Mouse (Mus musculus): Measurements from ENCODE around the gene Tmprss9.

DNA sequence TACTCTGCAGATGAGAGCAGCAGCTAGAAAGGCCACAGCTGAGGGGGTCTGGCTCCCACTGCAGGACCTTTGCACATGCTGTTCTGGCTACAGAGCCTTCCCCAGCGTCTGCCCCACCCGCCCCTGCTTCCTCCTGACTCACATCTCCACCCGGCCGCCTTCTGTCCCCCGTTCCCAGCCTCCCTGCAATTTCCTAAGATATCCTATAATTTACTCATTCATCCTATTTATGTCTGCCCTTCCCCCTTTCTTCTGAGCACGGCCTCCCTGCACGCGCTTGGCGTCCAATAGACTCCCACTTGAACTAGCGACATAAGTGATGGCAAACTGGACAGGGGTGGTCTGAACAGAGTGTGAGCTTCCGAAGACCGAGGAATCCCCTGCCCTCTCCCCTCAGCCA is 25.9 kb upstream of the Tmprss9 start:
- TF ChIP-seq NRF1 (IDR thresholded peaks at IDR 0.05; ENCODE audit: insufficient read depth, low read depth, low read length, poor library complexity, severe bottlenecking) (no peak), CTCF (IDR thresholded peaks at IDR 0.05 in 2 of 3, conservative IDR thresholded peaks at IDR 0.05 in 1 of 3; ENCODE audit: control insufficient read depth in 1 of 3, insufficient read depth in 1 of 3, low read depth in 2 of 3, low read length in 3 of 3, poor library complexity in 1 of 3, severe bottlenecking in 1 of 3) (no peak), TAL1 (IDR thresholded peaks at IDR 0.05; ENCODE audit: low read length) (no peak), POLR2AphosphoS5 (IDR thresholded peaks at IDR 0.05; ENCODE audit: borderline replicate concordance, low read depth, low read length) (no peak), MAX (IDR thresholded peaks at IDR 0.05; ENCODE audit: low read length) (no peak), USF1 (IDR thresholded peaks at IDR 0.05; ENCODE audit: low read depth, low read length) (no peak), POLR2A (IDR thresholded peaks at IDR 0.05; ENCODE audit: control insufficient read depth in 1 of 2, insufficient read depth in 1 of 2, low read depth in 1 of 2, low read length in 2 of 2, poor library complexity in 1 of 2) (no peak), ZMIZ1 (IDR thresholded peaks at IDR 0.05; ENCODE audit: low read depth, low read length) (no peak), ZC3H11A (IDR thresholded peaks at IDR 0.05; ENCODE audit: low read depth, low read length) (no peak), UBTF (IDR thresholded peaks at IDR 0.05; ENCODE audit: borderline replicate concordance, insufficient read depth, low read depth, low read length) (no peak), EP300 (IDR thresholded peaks at IDR 0.05; ENCODE audit: low read depth in 1 of 2, low read length in 2 of 2) (no peak)
